Comparison of ENCODE assay signal across 8 mouse cellular contexts in genomic region chr11:60536180-60536858, GRCm38 (mm10). TPM values are rescaled to one million over a fixed set of nuclear protein-coding genes. Genes with fewer than 3 reads are reported as not detected.
DNase-seq lines count a peak whose midpoint lies in the region; ATAC-seq and TF ChIP-seq lines count a peak whose summit lies in the region.

TSS of gene Alkbh5 (plus strand) at chr11:60536381.

- peaks cover 2 to 17% of the 10 kb centered on the region in 2 experiments; a peak in 3 of 4 replicates for H3K4me1 ChIP-seq in CH12.LX (ENCODE audit: control insufficient read depth in 1 of 2, insufficient read depth in 2 of 2)
- H3K4me1 ChIP-seq in embryonic facial prominence, embryonic 13.5 days = peaks cover 25% of the 10 kb centered on the region
- H3K4me1 ChIP-seq in limb, embryonic 13.5 days = peaks cover 23% of the 10 kb centered on the region
- peaks cover 38% of the 10 kb centered on the region for H3K4me1 ChIP-seq in midbrain, embryonic 13.5 days (replicated peaks)

- H3K36me3 ChIP-seq in CH12.LX (replicated peaks in 1 of 2; ENCODE audit: control insufficient read depth in 1 of 2, insufficient read depth in 1 of 2, low read length in 1 of 2) = peaks cover 0 to 8% of the 10 kb centered on the region in 2 experiments
- no peaks in the 10 kb centered on the region for H3K36me3 ChIP-seq in embryonic facial prominence, embryonic 13.5 days
- H3K36me3 ChIP-seq in limb, embryonic 13.5 days = peaks cover 8% of the 10 kb centered on the region; the same call in 1 of the 2 replicates
- no peaks in the 10 kb centered on the region for H3K36me3 ChIP-seq in midbrain, embryonic 13.5 days

- no peak for TF ChIP-seq RAD21 in CH12.LX (IDR thresholded peaks at IDR 0.05; ENCODE audit: low read depth, low read length)

- H3K27me3 ChIP-seq in CH12.LX (replicated peaks) = peaks cover 20% of the 10 kb centered on the region
- no peaks in the 10 kb centered on the region for H3K27me3 ChIP-seq in embryonic facial prominence, embryonic 13.5 days
- no peaks in the 10 kb centered on the region for H3K27me3 ChIP-seq in limb, embryonic 13.5 days
- no peaks in the 10 kb centered on the region for H3K27me3 ChIP-seq in midbrain, embryonic 13.5 days

- no peak for TF ChIP-seq POLR2A in CH12.LX (IDR thresholded peaks at IDR 0.05; ENCODE audit: low read depth, low read length)

- dilution Hi-C loops in CH12.LX (cut with MboI; ENCODE audit: extremely low pct_ligation_motif_present, extremely low pct_unique_long_range_greater_than_20kb, low sequenced_read_pairs) = no loop called here

- no peak for ATAC-seq in embryonic facial prominence, embryonic 13.5 days (ENCODE audit: insufficient number of reproducible peaks, insufficient read depth, low FRiP score, low TSS enrichment, low read depth)
- ATAC-seq in limb, embryonic 13.5 days (ENCODE audit: low FRiP score, low read depth) = no peak
- ATAC-seq in midbrain, embryonic 13.5 days = peak; percentile 14; the same call in 1 of the 2 replicates

- peaks cover 32% of the 10 kb centered on the region for H3K79me2 ChIP-seq in CH12.LX (replicated peaks; ENCODE audit: control insufficient read depth, extremely low read depth, insufficient read depth, poor library complexity, severe bottlenecking)

- peak within 1 kb of the TSS; percentile 71 to 80 (median 79) for H3K4me3 ChIP-seq in CH12.LX (replicated peaks in 1 of 3; ENCODE audit: low read depth in 2 of 3, low read length in 2 of 3, poor library complexity in 1 of 3)
- peak within 1 kb of the TSS; percentile 82 for H3K4me3 ChIP-seq in embryonic facial prominence, embryonic 13.5 days
- peak within 1 kb of the TSS; percentile 98 for H3K4me3 ChIP-seq in limb, embryonic 13.5 days
- H3K4me3 ChIP-seq in midbrain, embryonic 13.5 days (replicated peaks) = peak within 1 kb of the TSS; percentile 90

- no peak; the same call in 1 of the 2 replicates for TF ChIP-seq EP300 in CH12.LX (IDR thresholded peaks at IDR 0.05; ENCODE audit: low read length)

- peak within 1 kb of the TSS; percentile 97 for H3K27ac ChIP-seq in CH12.LX (ENCODE audit: insufficient read depth, low read depth)
- H3K27ac ChIP-seq in embryonic facial prominence, embryonic 13.5 days = peak within 1 kb of the TSS; percentile 100
- H3K27ac ChIP-seq in limb, embryonic 13.5 days = peak within 1 kb of the TSS; percentile 100
- peak within 1 kb of the TSS; percentile 99 for H3K27ac ChIP-seq in midbrain, embryonic 13.5 days

- TF ChIP-seq CTCF in CH12.LX (conservative IDR thresholded peaks at IDR 0.05 in 1 of 2, IDR thresholded peaks at IDR 0.05 in 1 of 2; ENCODE audit: low read depth in 2 of 2, low read length in 2 of 2) = no peak

- in situ Hi-C loops in CH12.LX (cut with MboI; ENCODE audit: low pct_ligation_motif_present, low pct_unique_long_range_greater_than_20kb, low sequenced_read_pairs) = no loop called here

- DNase-seq in CH12.LX (ENCODE audit: extremely low read depth) = no peak
- DNase-seq in adrenal gland, postnatal 10 days = peak; percentile 32
- peak; percentile 94 for DNase-seq in heart, adult 11 months
- DNase-seq in kidney, adult 8-10 months = peak; percentile 35
- DNase-seq in thymus, postnatal 14 days = peak; percentile 6

- WGBS in embryonic facial prominence, embryonic 13.5 days = 19% methylated on average over 9 of the region's 9 CpGs
- WGBS in limb, embryonic 13.5 days = 18% methylated on average over 9 of the region's 9 CpGs
- WGBS in midbrain, embryonic 13.5 days = 15% methylated on average over 9 of the region's 9 CpGs

- H3K9ac ChIP-seq in CH12.LX (ENCODE audit: insufficient read depth, low read depth) = peak within 1 kb of the TSS; percentile 88
- H3K9ac ChIP-seq in embryonic facial prominence, embryonic 13.5 days = peak within 1 kb of the TSS; percentile 95
- H3K9ac ChIP-seq in limb, embryonic 13.5 days = peak within 1 kb of the TSS; percentile 94
- peak within 1 kb of the TSS; percentile 95 for H3K9ac ChIP-seq in midbrain, embryonic 13.5 days (replicated peaks)

- H3K9me3 ChIP-seq in CH12.LX (replicated peaks; ENCODE audit: low read length) = no peaks in the 10 kb centered on the region
- H3K9me3 ChIP-seq in embryonic facial prominence, embryonic 13.5 days = no peaks in the 10 kb centered on the region
- no peaks in the 10 kb centered on the region for H3K9me3 ChIP-seq in limb, embryonic 13.5 days
- H3K9me3 ChIP-seq in midbrain, embryonic 13.5 days = no peaks in the 10 kb centered on the region

- peak within 1 kb of the TSS; percentile 73 for H3K4me2 ChIP-seq in CH12.LX (ENCODE audit: insufficient read depth, low read depth, poor library complexity, severe bottlenecking)
- H3K4me2 ChIP-seq in embryonic facial prominence, embryonic 13.5 days = peak within 1 kb of the TSS; percentile 95
- peak within 1 kb of the TSS; percentile 97 for H3K4me2 ChIP-seq in limb, embryonic 13.5 days (replicated peaks)
- H3K4me2 ChIP-seq in midbrain, embryonic 13.5 days (replicated peaks) = peak within 1 kb of the TSS; percentile 100

TF ChIP-seq in CH12.LX, 34 proteins besides CTCF, POLR2A, EP300 and RAD21:
- TF ChIP-seq MAFK (IDR thresholded peaks at IDR 0.05; ENCODE audit: insufficient replicate concordance, low read length) (peak; percentile 84), KAT2A (IDR thresholded peaks at IDR 0.05; ENCODE audit: insufficient replicate concordance, low read length) (no peak), ELF1 (IDR thresholded peaks at IDR 0.05; ENCODE audit: low read depth, low read length) (no peak), ZKSCAN1 (IDR thresholded peaks at IDR 0.05; ENCODE audit: borderline replicate concordance, low read depth, low read length) (no peak), CHD1 (IDR thresholded peaks at IDR 0.05; ENCODE audit: low read depth, low read length) (0 out of 2 replicates have a peak, but pooled peaks have one; percentile 14)

RNA-seq across cellular contexts. Expression of gene Alkbh5, which starts in this region (rescaled TPM):
- total RNA-seq in CH12.LX (2012; rRNA removed) (40.5 and 55.0 TPM in 2 replicates), CH12.LX (2014; rRNA removed) (37.2 and 42.7 TPM in 2 replicates)
- polyA plus RNA-seq in CH12.LX (2012; ENCODE audit: insufficient read length, low read depth) = 33.8 and 39.6 TPM in 2 replicates
- 10 to 100 TPM; 68.6 to 72.6 TPM for total RNA-seq in adrenal gland, postnatal 10 days (2021)
- polyA plus RNA-seq in embryonic facial prominence, embryonic 13.5 days (2015; fragmentation: Nextera tagmentation; extraction: Ambion mirVana) = 35.2 and 36.6 TPM in 2 replicates
- polyA plus RNA-seq in limb, embryonic 13.5 days (2015; fragmentation: Nextera tagmentation; extraction: Ambion mirVana) = 34.4 and 36.7 TPM in 2 replicates
- 27.2 and 31.0 TPM in 2 replicates for polyA plus RNA-seq in midbrain, embryonic 13.5 days (2015; fragmentation: Nextera tagmentation; extraction: Ambion mirVana)
